Mouse (Mus musculus): ENCODE measurements around the gene Lrba. TPM values are rescaled to one million over a fixed set of nuclear protein-coding genes. Genes with fewer than 3 reads are reported as not detected.

The Lrba gene
- total RNA-seq, 2 experiments from 2014 or later, result 12.8 to 16.4 TPM

DNA sequence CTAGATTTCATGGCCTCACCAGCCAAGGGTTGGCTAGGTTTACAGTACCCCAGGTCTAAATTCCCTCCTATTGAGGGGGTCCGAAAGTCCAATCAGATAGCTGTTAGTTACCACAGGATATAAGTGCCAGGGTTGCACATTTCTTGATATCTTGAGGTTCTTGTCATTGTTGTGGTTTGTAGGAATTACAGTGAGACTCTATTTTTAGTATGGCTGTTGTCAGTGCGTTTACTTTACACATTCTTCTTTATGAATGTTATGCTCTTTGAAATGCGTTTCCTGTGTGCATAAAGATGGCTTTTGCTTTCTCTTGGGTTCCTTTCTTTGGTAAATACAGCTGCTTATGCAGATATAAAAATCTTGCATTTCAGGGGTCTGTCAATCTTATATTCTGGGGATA is 237.1 kb downstream of the Lrba start:
- no peak for ATAC-seq (replicated peaks; ENCODE audit: poor library complexity)

DNA sequence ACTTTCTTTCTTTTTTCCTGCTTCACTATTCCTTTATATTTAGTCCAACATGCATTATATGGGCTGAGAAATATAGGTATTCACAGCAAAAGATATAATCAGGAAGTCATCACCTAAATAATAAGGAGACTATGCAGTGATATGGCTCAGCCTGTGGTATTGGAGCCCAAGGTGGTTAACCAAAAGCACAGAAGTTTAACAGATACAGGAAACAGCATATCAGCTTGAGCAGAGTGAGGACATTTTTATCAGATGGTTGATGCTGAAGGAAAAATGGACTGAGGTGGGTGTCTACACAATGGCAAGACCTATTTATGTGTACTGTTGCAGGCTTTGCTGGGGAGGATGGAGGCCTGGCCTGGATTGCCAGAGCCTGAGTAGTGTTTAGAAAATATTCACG is 265.5 kb downstream of the Lrba start:
- ATAC-seq (replicated peaks; ENCODE audit: poor library complexity), result no peak

DNA sequence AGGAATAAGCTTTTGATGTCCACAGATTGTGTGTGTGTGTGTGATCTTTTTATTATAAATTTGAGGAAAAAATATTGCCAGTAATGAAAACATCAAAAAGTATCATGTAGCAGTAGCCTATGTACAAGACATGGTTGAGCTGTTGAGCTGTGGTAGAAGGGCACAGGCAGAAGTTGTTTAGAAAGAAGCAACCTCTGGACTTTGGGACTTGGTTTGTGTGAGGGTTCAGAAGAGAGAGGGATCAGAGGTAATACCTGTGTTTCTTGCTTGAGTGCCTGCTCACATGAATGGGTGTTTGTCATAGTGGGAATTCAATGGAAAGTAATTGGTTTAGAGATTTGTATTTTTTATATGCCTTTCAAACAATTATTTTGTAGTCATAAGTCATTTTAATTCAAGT is 276.1 kb downstream of the Lrba start:
- ATAC-seq (replicated peaks; ENCODE audit: poor library complexity), result no peak

DNA sequence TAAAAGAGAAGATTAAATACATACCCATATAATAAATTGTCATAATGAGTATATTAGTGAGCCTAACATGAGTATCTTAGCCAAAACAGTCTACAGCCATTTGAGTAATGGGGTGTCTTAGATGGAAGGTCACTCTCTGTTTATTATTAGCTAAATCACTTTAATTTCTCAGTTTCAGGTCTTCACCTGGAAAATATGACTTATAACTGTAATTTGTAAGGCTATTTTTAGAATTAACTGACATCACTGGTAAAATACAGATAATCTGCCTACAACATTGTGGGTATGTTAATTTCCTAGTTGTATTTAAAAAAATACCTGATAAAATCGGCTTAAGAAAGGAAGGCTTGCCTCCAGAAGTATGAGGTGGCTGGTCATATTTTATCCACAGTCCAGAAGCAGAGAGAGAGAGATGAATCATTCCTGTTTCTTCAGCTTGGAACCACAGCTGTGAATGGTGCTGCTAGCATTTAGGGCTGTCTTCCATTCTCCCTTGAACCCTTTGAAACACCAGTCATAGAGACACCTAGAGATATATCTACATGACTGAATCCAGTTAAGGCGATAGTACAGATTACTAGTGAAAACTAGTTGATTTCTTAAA is 294.1 kb downstream of the Lrba start:
- no peak for ATAC-seq (replicated peaks; ENCODE audit: poor library complexity)

DNA sequence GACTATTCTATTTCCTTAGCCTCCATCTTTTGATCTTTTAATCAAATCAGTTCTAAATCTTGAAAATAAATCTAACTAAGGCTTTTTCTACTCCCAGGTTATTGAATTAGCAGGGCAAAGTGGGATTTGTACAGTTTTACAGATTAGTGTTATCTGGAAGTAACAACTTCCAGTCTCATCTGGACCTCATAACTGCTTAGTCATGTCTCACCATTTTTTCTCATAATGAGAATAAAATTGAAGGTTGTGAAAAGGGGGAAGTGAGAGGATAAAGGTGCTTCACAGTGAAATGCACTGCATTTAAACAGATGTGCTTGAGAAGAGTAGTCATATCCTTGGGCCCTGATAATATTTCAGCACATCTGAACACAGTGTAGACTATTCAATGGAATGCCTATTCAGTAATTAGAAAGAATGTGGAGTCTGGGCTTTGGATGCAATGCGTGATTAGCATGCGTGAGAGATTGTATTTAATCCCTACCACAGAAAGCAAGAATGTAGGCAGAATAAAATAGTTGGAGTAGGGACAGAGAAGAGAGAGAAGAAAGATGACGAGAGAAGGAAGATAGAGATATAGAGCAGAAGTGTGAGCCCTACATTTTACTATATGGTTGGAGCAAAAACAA is 298.5 kb downstream of the Lrba start:
- ATAC-seq (replicated peaks; ENCODE audit: poor library complexity), result no peak

DNA sequence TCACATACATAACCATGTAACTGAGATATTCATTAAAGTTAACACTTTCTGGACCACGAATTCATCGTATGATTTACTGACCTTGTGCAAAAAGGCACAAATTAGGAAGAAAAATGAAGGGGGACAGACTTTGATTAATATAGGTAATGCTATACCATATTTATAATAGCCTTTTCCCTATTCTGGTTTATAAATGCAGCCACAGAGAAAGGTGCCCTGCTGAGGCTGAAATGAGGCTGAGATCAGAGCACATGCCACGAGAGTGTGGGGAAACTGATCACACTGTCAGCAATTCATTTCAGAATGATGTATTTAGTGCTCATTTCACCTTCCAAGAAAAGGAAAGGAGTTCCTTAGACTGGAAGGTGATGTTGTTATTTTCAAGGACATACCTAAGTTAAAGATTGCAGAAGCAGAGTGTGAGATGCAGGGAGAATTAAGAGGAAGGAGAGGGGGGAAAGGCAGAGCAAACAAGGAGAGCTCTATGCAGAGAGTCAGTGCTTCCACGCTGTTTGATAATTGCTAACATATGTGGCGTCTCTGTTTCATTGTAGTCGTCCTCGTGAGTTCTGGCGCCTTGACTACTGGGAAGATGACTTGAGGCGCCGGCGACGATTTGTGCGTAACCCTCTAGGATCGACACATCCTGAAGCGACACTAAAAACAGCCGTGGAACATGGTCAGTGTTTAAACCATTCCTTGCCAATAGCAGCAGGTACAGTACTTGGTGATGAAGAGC is 307.2 kb downstream of the Lrba start:
- no peak for ATAC-seq (replicated peaks; ENCODE audit: poor library complexity)

DNA sequence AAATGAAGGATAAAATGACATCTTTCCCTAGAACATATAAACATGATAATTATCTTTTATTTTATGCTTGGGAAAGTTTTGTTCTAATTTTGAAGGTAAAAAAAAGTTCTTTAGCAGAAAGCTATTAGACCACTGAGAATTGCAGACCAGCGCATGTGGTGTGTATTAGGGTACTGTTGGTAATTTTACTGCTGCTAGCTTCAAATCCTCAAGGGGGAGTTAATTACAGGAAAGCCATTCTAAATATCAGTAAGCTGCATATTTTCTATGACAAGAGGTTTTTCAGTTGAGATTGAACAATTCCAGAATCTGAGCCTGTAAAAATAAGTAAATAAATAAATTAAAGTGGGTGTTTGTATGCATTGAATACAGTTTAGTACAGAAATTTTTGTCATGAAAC is 312.3 kb downstream of the Lrba start:
- ATAC-seq (replicated peaks; ENCODE audit: poor library complexity), result no peak

DNA sequence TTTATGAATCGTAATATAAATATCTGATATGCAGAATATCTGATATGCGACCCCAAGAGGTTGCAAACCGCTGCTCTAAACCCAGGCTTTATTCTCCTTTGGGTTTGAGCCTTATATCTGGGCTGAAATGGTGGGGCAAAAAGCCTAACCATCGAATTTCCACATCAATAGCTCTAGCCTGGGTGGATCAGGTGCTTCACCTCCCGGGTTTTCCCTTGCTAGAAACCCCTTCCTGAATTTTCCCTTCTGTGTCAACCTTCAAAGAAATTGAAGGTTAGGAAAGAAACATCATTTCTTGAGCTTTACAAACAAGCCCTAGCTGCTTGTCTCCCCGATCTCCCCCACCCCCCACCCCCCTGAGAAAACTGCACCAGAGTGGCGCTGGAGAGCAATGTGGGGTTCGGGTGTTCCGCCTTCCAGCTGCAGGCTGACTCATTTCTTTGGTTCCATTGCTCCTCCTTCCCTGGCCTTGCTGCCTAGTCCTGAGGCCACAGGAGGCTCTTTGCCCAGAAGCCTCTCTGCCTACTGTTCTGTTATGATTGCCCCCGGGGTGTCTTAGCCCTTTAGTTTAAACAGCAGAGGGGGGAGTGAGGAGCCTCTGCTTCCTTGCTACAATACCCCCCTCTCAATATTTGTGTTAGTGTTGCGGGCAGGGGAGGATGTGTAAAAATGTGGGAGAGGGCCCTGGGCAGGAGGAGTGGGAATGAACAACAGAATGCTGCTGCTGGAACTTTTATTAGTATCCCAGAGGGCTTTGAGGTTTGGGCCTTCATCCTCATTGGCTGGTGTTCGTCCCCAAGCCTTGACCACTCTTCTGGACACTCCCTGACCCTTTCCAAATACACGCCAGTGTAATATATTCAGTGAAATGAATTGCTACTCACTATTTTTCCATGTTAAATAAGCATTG is 314.4 kb downstream of the Lrba start:
- ATAC-seq (replicated peaks; ENCODE audit: poor library complexity), result 0 out of 2 replicates have a peak, but pooled peaks have one; percentile 23

DNA sequence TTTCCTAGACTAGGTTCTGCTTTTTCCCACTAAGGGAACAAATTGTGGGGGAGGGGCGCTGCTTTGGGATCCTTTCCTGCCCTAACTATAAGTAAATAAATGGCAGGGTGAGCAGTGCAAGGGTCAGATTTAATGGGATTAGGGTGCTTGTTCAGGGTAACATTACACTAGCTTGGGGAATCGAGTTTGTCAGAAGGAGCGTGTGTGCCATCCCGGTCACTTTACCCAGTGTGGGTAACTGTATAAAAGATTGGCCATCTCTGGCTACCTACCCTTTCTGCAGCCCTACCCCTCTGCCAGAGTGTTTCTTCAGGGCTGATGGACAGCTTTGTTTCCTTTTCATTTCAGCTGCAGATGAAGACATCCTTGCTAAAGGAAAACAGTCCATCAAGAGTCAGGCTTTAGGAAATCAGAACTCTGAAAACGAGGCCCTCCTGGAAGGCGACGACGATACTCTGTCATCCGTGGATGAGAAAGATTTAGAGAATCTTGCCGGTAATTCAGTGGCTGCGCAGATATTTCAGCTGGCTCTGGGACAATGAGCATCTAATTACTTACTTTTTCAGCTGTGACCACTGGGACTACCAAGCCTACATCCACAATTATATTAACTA is 315.2 kb downstream of the Lrba start:
- ATAC-seq (replicated peaks; ENCODE audit: poor library complexity), result no peak

DNA sequence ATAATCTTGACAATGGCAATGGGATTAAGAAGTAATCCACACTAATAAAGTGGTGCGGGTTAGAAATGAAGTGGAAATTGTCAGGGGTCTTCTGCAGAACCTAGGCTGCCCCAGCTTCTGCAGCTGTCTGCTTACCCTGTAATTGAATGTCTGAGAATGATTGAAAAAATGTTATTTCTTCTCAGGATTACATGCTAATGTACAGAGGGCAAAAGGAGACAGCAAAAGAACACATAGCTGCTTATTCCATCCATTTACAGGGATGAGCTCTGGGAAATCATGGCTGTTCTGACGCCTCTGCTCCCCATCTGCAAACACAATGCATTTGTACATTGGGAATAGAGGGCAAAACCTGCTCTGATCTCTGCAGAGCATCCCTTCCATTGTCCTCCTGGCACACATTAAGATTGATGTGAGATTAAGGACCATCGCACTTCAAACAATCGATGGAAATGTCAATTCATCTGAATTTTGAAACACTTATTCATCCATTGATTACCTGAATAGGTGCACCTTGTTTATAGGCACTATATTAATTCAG is 316.7 kb downstream of the Lrba start:
- ATAC-seq (replicated peaks; ENCODE audit: poor library complexity), result no peak

DNA sequence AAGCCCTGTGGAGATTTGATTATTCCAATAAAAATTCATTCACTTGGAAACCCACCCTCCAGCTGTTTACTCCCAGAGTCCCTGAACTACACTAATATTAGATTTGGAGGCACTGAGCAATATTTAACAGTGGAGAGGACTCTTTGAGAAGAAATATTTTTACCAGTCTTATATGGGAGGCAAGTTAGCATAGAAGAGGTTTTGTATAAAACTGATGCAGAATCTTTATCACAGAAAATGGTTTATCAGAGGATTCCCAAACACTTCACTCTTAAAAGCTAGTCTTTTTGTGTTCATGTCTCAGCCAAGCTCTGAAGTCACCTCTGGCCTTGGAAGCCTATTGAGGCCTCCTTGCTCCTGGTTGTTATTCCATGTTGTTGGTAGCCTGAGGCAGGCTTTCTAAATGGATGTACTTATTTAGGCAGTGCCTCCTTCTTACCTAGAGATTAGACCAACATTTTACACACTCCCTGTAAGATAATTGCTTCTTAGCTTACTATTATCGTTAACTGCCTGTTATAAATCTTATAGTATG is 317.4 kb downstream of the Lrba start:
- ATAC-seq (replicated peaks; ENCODE audit: poor library complexity), result no peak

DNA sequence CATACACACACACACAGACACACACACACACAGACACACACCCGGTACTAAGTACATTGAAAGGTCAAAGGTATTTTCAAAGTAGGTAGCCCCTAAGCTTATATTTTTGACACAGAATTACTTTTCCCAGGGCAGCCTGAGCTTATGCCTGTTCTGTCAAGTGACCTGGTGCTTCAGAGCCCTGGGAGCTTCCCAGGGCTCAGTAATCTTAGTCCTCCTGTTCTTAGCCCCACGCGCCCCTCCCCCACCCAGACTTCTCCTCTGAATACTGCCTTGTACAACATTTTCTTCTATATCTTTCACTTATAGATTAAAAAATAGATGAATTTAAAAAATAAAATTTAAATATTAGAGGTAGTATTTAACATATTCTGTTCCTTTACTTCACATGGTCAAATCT is 320.3 kb downstream of the Lrba start:
- ATAC-seq (replicated peaks; ENCODE audit: poor library complexity), result no peak

DNA sequence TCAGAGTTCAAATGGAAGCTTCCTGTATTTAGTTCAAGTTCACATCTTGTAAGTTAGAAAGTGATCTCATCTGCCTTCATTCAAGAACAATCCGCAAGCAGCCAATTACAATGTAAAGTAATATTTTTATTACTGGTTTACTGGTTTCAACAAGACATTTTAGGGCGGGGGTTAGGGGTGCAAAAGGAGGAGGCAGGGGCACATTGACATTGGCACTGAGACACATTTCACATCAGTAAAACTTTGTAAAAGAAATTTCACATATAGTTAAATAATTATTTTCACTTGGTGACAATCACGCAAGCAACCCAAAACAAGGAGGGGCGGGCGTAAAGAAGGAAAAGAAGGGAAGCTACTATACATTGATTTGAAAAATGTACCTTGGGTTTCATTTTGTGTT is 321.5 kb downstream of the Lrba start:
- ATAC-seq (replicated peaks; ENCODE audit: poor library complexity), result no peak

DNA sequence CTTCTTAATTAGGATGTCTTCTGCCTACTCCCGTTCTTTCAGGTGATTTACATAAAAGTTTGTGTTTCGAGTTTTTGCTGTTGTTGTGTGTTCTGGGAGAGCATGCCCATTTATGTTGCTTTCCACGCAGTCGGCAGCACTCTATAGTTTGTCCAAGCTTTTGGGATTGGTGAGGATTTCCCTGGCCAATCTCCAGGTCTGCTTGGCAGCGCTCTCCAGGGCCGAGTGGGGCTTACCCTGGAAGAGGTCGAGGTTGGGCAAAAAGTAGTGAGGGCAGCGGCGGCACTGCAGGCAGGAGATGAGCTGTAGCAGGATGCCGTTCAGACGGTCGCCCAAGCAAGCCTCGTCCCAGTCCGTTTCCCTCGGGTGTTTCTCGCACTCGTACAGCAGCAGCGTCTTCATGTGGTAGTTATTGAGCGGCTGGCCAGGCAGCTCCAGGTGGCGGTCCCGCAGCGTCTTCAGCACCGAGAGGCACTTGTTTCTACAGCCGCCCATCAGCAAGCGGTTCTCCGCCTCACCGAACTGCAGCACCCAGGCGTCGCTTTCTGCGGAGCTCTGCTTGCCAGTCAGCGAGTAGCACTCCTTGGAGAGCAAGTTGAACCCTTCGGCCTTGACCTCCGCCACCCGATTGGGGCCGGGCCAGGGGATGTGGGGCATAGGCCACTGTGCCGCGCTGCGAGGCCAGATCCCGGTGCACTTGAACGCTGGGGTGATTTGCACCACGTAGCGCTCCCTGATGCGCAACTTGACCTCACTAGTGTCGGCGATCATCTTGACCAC is 322.2 kb downstream of the Lrba start:
- peak; percentile 56 for ATAC-seq (replicated peaks; ENCODE audit: poor library complexity)

DNA sequence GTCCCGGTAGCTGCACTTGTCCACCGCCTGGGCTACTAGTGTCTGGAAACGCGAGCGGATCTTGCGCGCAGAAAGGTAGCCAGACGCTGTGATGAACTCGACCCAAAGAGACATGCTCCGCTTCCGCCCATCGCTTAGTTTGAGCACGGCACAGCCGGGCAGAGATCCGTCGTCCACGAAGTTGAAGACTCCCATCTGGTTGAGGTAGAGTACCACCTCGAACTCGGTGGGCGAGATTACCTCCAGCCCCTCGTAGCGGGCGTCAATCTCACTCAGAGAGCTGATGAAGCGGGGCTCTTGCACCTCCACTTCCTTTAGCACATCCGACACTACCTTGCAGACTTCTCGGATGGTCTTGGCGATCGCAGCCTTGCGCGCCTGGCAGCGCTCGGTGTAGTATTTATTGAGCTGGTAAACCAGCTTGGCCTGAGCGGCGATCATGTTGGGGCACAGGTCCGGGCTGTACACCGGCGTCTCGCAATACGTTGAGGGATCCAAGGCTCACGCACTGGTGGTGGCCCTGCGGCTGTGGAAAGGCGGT is 322.8 kb downstream of the Lrba start:
- peak; percentile 29 for ATAC-seq (replicated peaks; ENCODE audit: poor library complexity)

DNA sequence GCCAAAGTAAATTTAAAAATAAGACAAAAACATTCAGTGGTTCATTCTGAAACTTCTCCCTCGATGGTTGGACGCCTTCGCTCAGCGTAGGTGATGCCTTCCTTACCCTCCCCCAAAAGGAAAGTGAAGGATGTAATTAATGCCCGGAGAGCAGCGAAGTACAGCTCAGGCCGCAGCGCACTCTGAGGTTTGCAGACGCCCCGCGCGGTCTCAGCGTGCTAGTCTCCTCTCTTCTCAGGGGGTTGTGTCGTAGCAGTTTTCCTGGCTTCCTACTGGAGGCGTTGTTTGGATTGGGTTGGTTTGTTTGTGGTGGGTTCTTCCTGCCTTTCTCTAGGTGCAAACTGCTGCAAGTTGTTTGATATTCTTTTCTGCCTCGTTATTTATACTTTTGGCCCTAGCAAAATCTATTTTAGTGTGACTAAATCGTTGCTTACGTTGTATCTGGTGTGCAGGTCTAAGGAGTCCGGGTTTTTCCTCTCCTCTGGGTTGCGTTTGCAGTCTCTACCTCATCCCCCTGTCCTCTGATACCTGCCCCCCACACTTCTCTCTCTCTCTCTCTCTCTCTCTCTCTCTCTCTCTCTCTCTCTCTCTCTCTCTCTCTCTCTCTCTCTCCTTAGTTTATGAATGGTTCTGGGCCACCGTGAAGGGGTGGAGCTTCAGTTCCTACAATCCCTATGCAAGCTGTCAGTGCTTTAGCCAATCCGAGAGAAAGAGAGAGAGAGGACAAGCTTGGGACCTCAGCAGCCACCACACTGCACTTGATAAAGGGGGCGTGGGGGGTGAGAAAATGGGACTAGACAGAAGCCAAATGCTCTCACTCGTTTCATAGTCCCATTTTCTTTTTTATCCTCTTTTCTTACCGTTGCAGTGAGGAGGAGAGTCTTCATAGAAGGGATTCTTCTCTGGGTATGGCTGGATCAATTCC is 323.9 kb downstream of the Lrba start, which contains the start of gene Mab21l2:
Mab21l2 (minus strand) TSS at position 539 of the 925 bp plus-strand sequence.
- peak; percentile 52 for ATAC-seq (replicated peaks; ENCODE audit: poor library complexity)

DNA sequence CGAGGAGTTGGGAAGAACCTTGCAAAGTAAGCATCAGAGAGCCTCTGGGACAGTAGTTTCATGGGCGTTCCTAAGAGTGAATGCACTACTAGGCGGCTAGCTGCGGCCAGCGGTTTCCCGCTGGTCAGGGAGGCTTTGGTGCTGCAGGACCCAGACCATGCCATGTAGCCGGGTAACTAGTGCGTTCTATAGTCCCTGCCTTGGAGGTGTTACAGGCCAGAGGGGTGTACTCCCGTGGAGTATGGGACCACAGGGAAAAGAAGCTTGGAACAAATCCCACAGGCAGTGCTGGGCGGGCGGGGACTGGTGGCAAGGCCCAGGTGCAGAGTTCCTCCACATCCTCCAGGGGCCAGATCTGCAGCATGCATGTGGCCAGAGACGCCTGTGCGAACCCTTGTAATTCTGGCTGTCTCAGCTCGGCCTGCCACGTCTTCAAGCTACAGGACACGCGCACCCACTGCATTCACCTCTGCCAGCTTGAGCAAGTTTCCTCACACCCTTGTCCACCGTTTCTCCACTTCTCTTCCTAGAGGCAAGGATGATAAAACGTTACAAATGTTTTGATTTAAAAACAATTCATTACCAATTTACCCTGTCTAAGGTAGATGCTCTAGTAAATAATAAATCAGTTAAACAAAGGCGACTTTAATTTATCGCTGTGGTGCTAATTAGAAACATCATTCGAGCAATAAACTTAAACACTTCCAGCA is 326.0 kb downstream of the Lrba start:
- no peak for ATAC-seq (replicated peaks; ENCODE audit: poor library complexity)

Measured in megakaryocyte progenitor cell, adult 5-6 weeks (primary cell).